Mouse (Mus musculus) gastrocnemius, postnatal 14 days (tissue): ENCODE measurements at regions not wholly inside any gene's neighbourhood (a gene's known extent, or its start where the extent isn't known, plus 50 kb on each side); places are given as distances from the start of the nearest gene placed in this dataset.
A peak's percentile ranks its signal among the peaks of the same experiment; 100 is the strongest.

Experiments
- DNase-seq: peaks from one replicate; pipeline ENCODE4 v3.0.0; 2021; ENCODE audit warnings: mixed read lengths
- intact Hi-C: fragments of 180-260 bp; cut with DNase I; formaldehyde crosslinking; loops from one replicate; pipeline ENCODE4 v1.15.1; 2025; ENCODE audit warnings: low total_unique reads

GRCm38 (mm10) chr14:24767316-24767715 is 280.4 kb downstream of the Rps24 start:
- intact Hi-C loops: no loop called here
- DNase-seq: no peak

DNA sequence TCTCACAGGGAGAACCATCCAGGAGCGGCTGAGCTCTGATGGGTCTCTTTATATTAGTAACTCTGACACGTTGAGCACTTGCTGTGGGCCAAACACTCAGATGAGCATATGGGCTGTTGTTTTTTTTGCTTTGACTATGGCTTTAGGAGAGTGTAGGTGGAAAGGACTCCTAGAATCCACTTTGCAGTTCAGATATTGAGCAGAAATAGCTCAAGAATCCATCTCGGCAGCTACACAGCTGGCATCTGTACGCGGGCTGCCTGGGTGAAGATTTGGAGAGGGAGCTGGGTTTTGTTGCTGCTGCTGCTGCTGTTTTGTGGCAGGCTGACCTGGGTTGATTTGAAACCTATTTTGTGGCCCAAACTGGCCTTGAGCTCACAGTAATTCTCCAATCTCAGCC is 281.0 kb downstream of the Rps24 start:
- intact Hi-C loops: no loop called here
- DNase-seq: no peak

- no peak for DNase-seq
- intact Hi-C loops: no loop called here
Observed at GRCm38 (mm10) chr14:24769451-24769850, 282.5 kb downstream of the Rps24 start.

DNA sequence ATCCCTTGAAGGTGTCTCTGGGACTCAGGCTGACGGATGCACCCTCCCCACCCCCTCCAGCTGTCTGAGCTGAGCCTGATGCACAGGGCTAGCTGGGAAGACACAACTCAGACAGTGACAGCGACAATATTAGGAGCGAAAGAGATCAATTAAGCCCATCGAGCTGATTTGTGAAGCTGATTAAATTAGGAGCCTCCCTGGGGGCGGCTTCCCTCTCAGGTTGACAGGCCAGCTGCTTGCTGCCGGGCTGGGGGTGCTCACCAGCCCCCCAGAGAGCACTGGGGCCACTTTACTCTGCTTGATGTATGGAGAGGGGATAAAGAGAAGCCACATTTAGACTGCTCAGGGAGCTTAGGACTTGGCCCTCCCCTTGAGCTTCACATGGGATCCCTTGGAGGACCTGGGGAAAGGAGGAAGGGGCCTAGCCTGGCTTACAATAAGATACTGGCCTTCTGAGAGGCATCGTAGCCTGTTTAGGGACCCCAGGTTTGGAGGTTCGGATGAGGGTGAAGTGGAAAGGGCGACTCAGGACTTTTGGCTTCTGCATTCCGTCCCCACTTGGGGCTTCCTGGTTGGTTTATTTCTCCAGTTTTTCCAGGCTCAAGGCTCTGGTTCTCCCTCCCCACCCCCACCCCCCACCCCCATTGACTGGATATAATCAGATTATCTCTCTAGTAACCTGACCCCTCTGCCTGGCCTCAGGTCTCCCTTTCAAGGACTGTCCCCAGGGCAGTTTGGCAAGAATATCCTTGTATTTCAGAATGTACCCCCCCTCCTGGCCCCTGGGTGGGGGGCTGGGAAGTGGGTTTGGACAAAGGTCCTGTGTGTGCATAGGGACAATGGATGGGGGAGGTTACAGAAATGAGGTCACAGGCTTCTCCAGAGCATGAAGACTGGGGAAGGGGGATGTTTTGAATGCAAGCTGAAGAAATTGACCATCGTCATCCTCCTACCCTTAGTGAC is 283.4 kb downstream of the Rps24 start:
- no peak for DNase-seq
- intact Hi-C loops: no loop called here

GRCm38 (mm10) chr14:24771663-24772062 is 284.7 kb downstream of the Rps24 start:
- intact Hi-C loops: no loop called here
- DNase-seq: no peak

DNA sequence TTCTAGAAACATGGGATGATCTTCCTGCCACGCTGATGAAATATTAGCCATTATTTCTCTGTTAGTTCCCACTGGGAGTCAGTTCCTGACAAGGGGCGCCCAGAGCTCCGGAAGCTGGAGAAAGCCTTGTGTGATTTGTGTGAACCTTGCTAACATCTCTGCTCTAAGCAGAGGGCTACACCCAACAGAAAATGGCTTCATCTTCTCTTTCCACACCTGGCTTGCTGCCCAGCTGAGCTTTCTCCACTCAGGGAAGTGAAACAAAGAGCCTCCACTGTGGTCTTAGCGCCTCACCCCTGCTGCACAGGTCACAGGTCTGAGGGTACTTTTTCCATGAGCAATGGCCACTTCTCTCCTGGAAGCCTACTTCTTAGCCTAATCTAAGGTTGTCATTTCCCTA is 285.2 kb downstream of the Rps24 start:
- intact Hi-C loops: no loop called here
- no peak for DNase-seq

- DNase-seq: peak; percentile 91
Observed at GRCm38 (mm10) chr14:24778748-24779630, 292.1 kb downstream of the Rps24 start.

DNA sequence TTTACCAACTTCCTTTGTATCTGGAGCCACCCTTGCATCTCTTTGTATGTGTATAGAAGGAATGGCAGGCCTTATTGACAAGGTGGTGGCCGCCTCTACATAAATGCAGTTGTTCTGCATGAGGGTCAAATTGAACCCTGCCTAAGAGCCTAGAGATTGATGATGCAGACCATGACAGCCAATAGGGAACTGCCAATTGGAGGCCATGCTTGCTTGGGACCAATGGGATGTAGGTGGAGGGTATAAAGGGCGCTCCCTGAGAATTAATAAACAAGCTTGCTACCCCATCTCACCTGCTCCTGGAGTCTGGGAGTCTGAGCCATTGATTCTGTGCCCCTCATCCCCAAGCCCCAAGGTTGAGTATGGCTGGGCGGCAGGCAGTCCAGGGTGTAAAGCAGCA is 294.7 kb downstream of the Rps24 start:
- no peak for DNase-seq
- intact Hi-C loops: no loop called here

More at GRCm38 (mm10) chr14:24778748-24779630, 292.1 kb downstream of the Rps24 start:
- intact Hi-C loops: no loop called here

DNA sequence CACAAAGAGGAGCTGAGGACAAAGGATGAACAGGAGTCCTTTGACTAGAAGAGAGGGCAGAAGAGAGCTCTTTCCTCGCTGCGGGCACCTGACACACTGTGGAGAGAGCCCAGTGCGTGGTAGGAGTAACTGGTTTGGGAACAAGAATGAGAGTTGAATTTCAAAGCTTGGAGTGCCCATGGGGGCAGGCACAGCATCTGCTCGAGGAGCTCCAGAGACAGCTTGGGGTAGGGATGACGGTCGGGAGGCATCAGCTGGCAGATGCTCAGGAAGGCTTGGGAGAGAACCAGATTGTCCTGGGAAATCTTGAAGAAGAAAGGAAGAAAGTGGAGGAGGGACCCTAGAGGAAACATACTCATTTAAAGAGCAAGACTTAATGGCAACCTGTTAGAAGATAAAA is 297.0 kb downstream of the Rps24 start:
- intact Hi-C loops: no loop called here

DNA sequence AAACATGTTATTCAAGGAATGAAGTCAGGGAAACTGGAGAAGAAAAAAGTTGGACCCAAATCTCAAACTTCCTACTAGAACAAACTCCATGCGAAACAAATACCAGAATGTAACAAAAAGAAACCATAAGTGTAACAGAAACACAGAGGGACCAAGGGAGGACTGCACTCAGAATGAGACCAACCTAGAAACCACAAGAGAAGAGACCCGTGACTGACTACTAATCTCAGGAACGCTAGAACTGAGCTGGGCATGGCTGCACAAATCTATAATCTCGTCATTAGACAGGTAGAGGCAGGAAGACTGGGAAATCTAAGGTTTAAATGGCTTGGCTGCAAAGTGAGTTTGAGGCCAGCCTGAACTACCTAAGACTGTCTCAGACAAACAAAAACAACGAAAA is 298.5 kb downstream of the Rps24 start:
- no peak for DNase-seq
- intact Hi-C loops: no loop called here

More for the DNA sequence above, 297.0 kb downstream of the Rps24 start:
- no peak for DNase-seq

DNA sequence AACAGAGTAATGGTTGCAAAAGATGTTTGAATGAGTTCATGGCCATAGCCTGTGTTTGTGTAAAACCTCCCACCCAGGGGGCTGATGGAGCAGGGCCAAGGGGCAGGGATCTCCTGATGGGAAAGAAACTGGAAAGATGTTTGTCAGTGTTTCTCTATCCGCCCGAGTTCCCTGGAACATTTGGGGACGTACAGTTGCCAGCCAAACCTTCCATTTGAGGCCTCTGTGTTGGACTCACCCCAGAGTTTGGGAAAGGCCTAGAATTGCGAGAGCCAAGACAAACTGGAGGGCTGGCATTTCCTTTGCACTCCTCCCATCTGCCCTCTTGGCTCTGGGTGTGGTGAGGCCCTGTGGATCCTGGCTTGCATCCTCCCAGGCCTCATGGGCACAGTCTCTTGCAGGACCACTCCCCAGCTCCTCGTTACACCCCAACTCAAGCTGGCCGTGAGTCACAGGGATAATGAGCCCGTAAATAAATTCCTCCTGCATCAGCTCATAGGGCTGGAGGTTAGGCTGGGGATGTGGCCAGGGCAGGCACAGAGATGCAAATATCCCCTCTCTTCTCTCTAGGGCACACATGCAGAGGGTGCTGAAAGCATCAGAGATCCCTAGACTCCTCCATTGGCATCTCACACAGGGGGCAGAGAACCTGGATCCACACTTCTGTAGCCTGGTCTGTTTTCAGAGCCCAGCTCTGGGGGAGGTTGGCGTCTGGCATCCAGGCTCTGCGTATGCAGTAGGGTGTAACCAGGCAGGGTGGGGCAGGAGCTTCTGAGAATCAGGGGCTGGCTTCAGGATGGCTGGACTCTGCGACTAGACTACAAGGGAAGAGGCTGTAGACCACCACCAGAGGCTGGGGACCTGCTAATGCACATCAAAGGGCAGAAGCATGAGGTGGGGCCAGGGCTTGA is 306.7 kb downstream of the Rps24 start:
- intact Hi-C loops: no loop called here
- DNase-seq: peak; percentile 82

- DNase-seq: no peak
- intact Hi-C loops: no loop called here
Observed at GRCm38 (mm10) chr14:24794359-24794845, 307.5 kb downstream of the Rps24 start.

DNA sequence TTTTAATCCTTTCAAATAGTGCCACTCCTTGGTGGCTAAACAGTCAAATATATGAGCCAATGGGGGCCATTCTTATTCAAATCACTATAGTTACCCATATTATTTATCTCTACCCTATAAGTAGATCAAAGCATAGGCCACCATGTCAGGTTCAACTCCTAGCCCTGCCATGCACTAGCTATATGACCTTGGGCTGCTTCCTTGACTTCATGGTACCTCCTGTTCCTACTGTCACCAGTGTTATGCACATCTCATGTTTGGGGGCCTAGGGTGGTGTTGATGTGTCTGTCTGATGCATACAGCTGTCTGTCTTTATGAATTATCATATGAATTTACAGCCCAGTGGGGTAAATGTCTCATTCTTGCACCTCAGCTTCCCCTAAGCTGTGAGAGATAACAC is 310.6 kb downstream of the Rps24 start:
- no peak for DNase-seq
- intact Hi-C loops: no loop called here

GRCm38 (mm10) chr14:24798066-24798465 is 311.1 kb downstream of the Rps24 start:
- DNase-seq: no peak
- intact Hi-C loops: no loop called here

- intact Hi-C loops: no loop called here
- DNase-seq: no peak
Observed at GRCm38 (mm10) chr14:24803001-24803655, 316.2 kb downstream of the Rps24 start.

GRCm38 (mm10) chr14:24807061-24807460 is 320.1 kb downstream of the Rps24 start:
- intact Hi-C loops: no loop called here
- no peak for DNase-seq

- intact Hi-C loops: no loop called here
- DNase-seq: peak; percentile 24
Observed at GRCm38 (mm10) chr14:24822876-24823567, 336.1 kb downstream of the Rps24 start.

DNA sequence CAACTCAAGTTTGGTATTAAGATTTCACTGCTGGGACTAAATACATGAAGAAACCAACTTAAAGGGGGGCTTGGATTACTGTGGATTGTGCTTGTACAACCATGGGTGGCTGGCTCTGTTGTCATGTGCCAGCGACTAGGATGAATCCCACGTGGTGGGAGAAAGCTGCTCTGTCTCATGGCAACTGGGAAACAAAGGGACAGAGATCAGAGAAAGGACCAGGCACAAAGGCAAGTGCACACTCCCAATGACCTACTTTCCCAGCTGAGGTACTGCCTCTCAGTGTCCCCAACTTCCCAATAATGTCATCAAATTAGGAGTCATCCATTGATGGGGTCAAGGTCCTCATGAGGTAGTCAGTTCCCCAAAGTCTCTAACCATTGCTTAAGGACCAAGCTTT is 337.4 kb downstream of the Rps24 start:
- intact Hi-C loops: no loop called here
- DNase-seq: no peak
